Mouse (Mus musculus) granulocyte monocyte progenitor cell, adult 5-6 weeks (primary cell): Measurements from ENCODE around the gene Vmn1r120. TPM values are rescaled to one million over a fixed set of nuclear protein-coding genes. Genes with fewer than 3 reads are reported as not detected.
"Not testable (repeated sequence)": the region's sequence is repeated elsewhere in the genome, so short reads cannot be mapped to it uniquely, and the experiment has no call there.

Experiments
- ATAC-seq: replicated peaks from 2 replicates; pipeline ENCODE4 v1.8.0; 2016; ENCODE audit warnings: mild to moderate bottlenecking, moderate TSS enrichment, inconsistent platforms; ENCODE audit not compliant: poor library complexity, severe bottlenecking
- total RNA-seq, 2 experiments: library from RNA; stranded (forward) in 1 of 2; stranded (reverse) in 1 of 2; fragments of 200-712, 200-1000 nt in 1 of 2; fragments of >200 nt in 1 of 2; fragmentation: Nextera tagmentation in 1 of 2; gene quantifications; 2 replicates each; pipeline ENCODE4 v1.2.3; 2014 to 2017

The Vmn1r120 gene
- total RNA-seq (2014; fragmentation: Nextera tagmentation) (not detected in 2 replicates), total RNA-seq (2017) (not detected in 2 replicates)

DNA sequence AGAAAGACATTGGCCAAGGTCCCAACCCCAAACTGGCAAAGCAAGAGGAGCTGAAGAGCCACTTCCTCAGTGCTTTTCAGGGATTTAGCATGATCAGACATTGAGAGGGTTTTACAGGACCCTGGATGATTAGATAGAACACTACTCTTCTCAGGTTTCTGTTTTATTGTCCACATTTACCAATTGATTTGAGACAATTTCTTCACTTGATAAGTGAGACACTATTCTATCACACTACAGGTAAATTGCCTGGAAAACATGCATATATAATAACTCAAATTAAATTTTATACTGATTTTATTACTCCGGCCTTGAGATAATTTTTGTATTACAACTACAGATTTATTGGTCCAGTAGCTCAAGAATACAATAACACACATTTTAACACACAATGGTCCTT, at the start of gene Vmn1r120:
Gene Vmn1r120, minus strand, starts transcription at position 101 of the 400 bp plus-strand sequence.
- ATAC-seq = not testable (repeated sequence)

DNA sequence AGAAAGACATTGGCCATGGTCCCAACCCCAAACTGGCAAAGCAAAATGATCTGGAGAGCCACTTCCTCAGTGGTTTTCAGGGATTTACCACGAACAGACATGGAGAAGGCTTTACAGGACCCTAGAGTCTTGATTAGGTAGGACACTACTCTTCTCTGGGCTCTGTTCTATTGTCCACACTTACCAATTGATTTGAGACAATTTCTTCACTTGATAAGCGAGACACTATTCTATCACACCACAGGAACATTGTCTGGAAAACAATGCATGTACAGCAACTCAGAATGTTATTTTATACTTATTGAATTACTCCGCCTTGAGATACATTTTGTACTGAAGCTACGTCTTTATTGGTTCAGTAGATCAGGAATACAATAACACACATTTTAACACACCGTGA, 44.8 kb upstream of the Vmn1r120 start, which contains the start of gene Vmn1r121:
Gene Vmn1r121, minus strand, starts transcription at position 101 of the 400 bp plus-strand sequence.
- not testable (repeated sequence) for ATAC-seq

DNA sequence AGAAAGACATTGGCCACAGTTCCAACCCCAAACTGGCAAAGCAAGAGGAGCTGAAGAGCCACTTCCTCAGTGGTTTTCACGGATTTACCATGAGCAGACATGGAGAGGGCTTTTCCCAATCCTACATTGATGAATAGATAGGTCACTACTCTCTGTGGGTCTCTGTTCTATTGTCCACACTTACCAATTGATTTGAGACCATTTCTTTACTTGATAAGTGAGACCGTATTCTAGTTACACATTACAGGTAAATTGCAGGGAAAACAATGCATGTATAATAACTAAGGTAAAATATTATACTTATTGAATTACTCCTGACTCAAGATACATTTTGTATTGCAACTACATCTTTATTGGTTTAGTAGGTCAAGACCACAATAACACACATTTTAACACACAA, 41.2 kb downstream of the Vmn1r120 start, which contains the start of gene Vmn1r119:
Gene Vmn1r119, minus strand, starts transcription at position 101 of the 400 bp plus-strand sequence.
- ATAC-seq = not testable (repeated sequence)

Other genes starting within 250 kb of the Vmn1r120 start
- gene Vmn1r114, start 241.6 kb downstream of the Vmn1r120 start, total RNA-seq (2014; fragmentation: Nextera tagmentation) = not detected in 2 replicates
- gene Vmn1r114, start 241.6 kb downstream of the Vmn1r120 start, total RNA-seq (2017) = not detected in 2 replicates
- gene Vmn1r115, start 208.8 kb downstream of the Vmn1r120 start, total RNA-seq (2014; fragmentation: Nextera tagmentation) = not detected in 2 replicates
- not detected in 2 replicates for gene Vmn1r115, start 208.8 kb downstream of the Vmn1r120 start, total RNA-seq (2017)
- gene Vmn1r116, start 181.5 kb downstream of the Vmn1r120 start, total RNA-seq (2014; fragmentation: Nextera tagmentation) = not detected in 2 replicates
- not detected in 2 replicates for gene Vmn1r116, start 181.5 kb downstream of the Vmn1r120 start, total RNA-seq (2017)
- gene Vmn1r117, start 169.7 kb downstream of the Vmn1r120 start, total RNA-seq (2014; fragmentation: Nextera tagmentation) = not detected in 2 replicates
- gene Vmn1r117, start 169.7 kb downstream of the Vmn1r120 start, total RNA-seq (2017) = not detected in 2 replicates
- gene Vmn1r118, start 141.4 kb downstream of the Vmn1r120 start, total RNA-seq (2014; fragmentation: Nextera tagmentation) = not detected in 2 replicates
- not detected in 2 replicates for gene Vmn1r118, start 141.4 kb downstream of the Vmn1r120 start, total RNA-seq (2017)
- not detected in 2 replicates for gene Vmn1r119, start 41.3 kb downstream of the Vmn1r120 start, total RNA-seq (2014; fragmentation: Nextera tagmentation)
- not detected in 2 replicates for gene Vmn1r119, start 41.3 kb downstream of the Vmn1r120 start, total RNA-seq (2017)
- gene Vmn1r121, start 44.7 kb upstream of the Vmn1r120 start, total RNA-seq (2014; fragmentation: Nextera tagmentation) = not detected in 2 replicates
- gene Vmn1r121, start 44.7 kb upstream of the Vmn1r120 start, total RNA-seq (2017) = not detected in 2 replicates
- not detected in 2 replicates for gene Vmn1r122, start 80.3 kb upstream of the Vmn1r120 start, total RNA-seq (2014; fragmentation: Nextera tagmentation)
- not detected in 2 replicates for gene Vmn1r122, start 80.3 kb upstream of the Vmn1r120 start, total RNA-seq (2017)
- not detected in 2 replicates for gene Vmn1r123, start 108.4 kb upstream of the Vmn1r120 start, total RNA-seq (2014; fragmentation: Nextera tagmentation)
- not detected in 2 replicates for gene Vmn1r123, start 108.4 kb upstream of the Vmn1r120 start, total RNA-seq (2017)
- not detected in 2 replicates for gene Gm5157, start 136.6 kb upstream of the Vmn1r120 start, total RNA-seq (2014; fragmentation: Nextera tagmentation)
- not detected in 2 replicates for gene Gm5157, start 136.6 kb upstream of the Vmn1r120 start, total RNA-seq (2017)
- not detected in 2 replicates for gene Vmn1r124, start 206.8 kb upstream of the Vmn1r120 start, total RNA-seq (2014; fragmentation: Nextera tagmentation)
- gene Vmn1r124, start 206.8 kb upstream of the Vmn1r120 start, total RNA-seq (2017) = not detected in 2 replicates
- gene Vmn1r125, start 218.4 kb upstream of the Vmn1r120 start, total RNA-seq (2014; fragmentation: Nextera tagmentation) = not detected in 2 replicates
- gene Vmn1r125, start 218.4 kb upstream of the Vmn1r120 start, total RNA-seq (2017) = not detected in 2 replicates
- not detected in 2 replicates for gene Vmn1r126, start 247.7 kb upstream of the Vmn1r120 start, total RNA-seq (2014; fragmentation: Nextera tagmentation)
- not detected in 2 replicates for gene Vmn1r126, start 247.7 kb upstream of the Vmn1r120 start, total RNA-seq (2017)